Mouse (Mus musculus) heart, embryonic 14.5 days (tissue): ENCODE measurements at regions not wholly inside any gene's neighbourhood (a gene's known extent, or its start where the extent isn't known, plus 50 kb on each side); places are given as distances from the start of the nearest gene placed in this dataset.

Experiments
- ATAC-seq: fragments of 200-750 bp; cut with Nextera tagmentation; 2 replicates; pipeline ENCODE4 v1.8.0; 2017; ENCODE audit warnings: low read depth, moderate TSS enrichment; ENCODE audit not compliant: insufficient number of reproducible peaks, insufficient read depth, low FRiP score
- H3K27ac ChIP-seq, 2 experiments: fragments of 200-500 bp in 1 of 2; fragments of 300-500 bp in 1 of 2; sonication (generic) in 1 of 2; replicated peaks in 1 of 2; 2 replicates each; pipeline ENCODE4 v1.5.1; 2012 to 2014; ENCODE audit warnings: low read depth in 2 of 2, low read length in 2 of 2, control low read depth in 1 of 2, mild to moderate bottlenecking in 1 of 2, mixed read lengths in 1 of 2; ENCODE audit not compliant: control insufficient read depth in 1 of 2, insufficient read depth in 1 of 2
- H3K27me3 ChIP-seq: fragments of 300-500 bp; sonication (generic); 2 replicates; pipeline ENCODE4 v1.6.1; 2014; ENCODE audit warnings: mild to moderate bottlenecking, low read length, control low read depth; ENCODE audit not compliant: control insufficient read depth, insufficient read depth
- H3K36me3 ChIP-seq: fragments of 300-500 bp; sonication (generic); 2 replicates; pipeline ENCODE4 v1.6.1; 2014; ENCODE audit warnings: mild to moderate bottlenecking, control low read depth, low read length, mixed read lengths; ENCODE audit not compliant: control insufficient read depth, insufficient read depth
- H3K4me1 ChIP-seq, 2 experiments: fragments of 200-500 bp in 1 of 2; fragments of 300-500 bp in 1 of 2; sonication (generic) in 1 of 2; 2 replicates each; pipeline ENCODE4 v1.6.1; 2012 to 2014; ENCODE audit warnings: low read length in 2 of 2, control low read depth in 1 of 2, mixed read lengths in 1 of 2; ENCODE audit not compliant: control insufficient read depth in 2 of 2, insufficient read depth in 2 of 2
- H3K4me2 ChIP-seq: fragments of 300-500 bp; sonication (generic); 2 replicates; pipeline ENCODE4 v1.6.1; 2014; ENCODE audit warnings: mild to moderate bottlenecking, low read length
- H3K4me3 ChIP-seq, 2 experiments: fragments of 200-500 bp in 1 of 2; fragments of 300-500 bp in 1 of 2; sonication (generic) in 1 of 2; 2 replicates each; pipeline ENCODE4 v1.5.1; 2012 to 2014; ENCODE audit warnings: low read length in 2 of 2, mild to moderate bottlenecking in 2 of 2, control low read depth in 1 of 2, low read depth in 1 of 2, moderate library complexity in 1 of 2; ENCODE audit not compliant: control insufficient read depth in 1 of 2, insufficient read depth in 1 of 2
- H3K9ac ChIP-seq: fragments of 300-500 bp; sonication (generic); 2 replicates; pipeline ENCODE4 v1.6.1; 2014; ENCODE audit warnings: mild to moderate bottlenecking, low read length
- H3K9me3 ChIP-seq: fragments of 300-500 bp; sonication (generic); 2 replicates; pipeline ENCODE4 v1.6.1; 2016; ENCODE audit warnings: low read length, control low read depth; ENCODE audit not compliant: control insufficient read depth
- WGBS: fragments of 180-500 bp; shearing (Covaris S2); extraction: QIAGEN DNeasy Blood & Tissue Kit; methylation state at CpG from one replicate; pipeline ENCODE4 v1.1.7; 2014; 5-methylcytosine and 5-hydroxymethylcytosine counted together

- Histone ChIP-seq H3K4me3 (no peak overlapping the region), H3K27ac (no peak overlapping the region), H3K27me3 (no peaks in the 10 kb centered on the region), H3K9ac (no peak overlapping the region), H3K36me3 (no peaks in the 10 kb centered on the region), H3K4me1 (no peaks in the 10 kb centered on the region), H3K4me2 (no peak overlapping the region), H3K9me3 (no peaks in the 10 kb centered on the region)
- WGBS: 89% methylated on average over 5 of the region's 5 CpGs
- ATAC-seq: no peak
These were observed 97.7 kb upstream of the Nt5c1b start for GRCm38 (mm10) chr12:10272038-10272437.

DNA sequence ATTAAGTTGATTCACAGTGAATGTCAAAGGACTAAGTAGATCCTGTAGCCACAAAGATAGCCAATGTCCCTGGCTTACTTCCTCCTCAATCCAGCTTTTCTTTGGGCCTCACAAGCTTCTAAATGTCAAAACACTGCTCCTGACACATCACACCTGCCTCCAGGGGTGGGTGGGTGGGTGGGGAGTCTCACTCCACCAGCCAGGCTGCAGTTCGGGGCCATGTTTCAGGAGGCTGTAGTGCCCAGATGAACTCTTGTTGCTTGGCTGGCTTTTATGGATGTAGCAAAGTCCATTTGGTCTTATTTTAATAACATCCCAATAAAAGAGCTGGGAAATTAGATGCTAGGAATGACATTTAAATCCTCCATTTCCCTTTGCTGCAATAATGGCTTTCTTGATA, 94.5 kb upstream of the Nt5c1b start:
- Histone ChIP-seq H3K27me3 (no peaks in the 10 kb centered on the region), H3K4me1 (no peaks in the 10 kb centered on the region), H3K9ac (no peak overlapping the region), H3K27ac (no peak overlapping the region), H3K4me2 (no peak overlapping the region), H3K4me3 (no peak overlapping the region), H3K36me3 (no peaks in the 10 kb centered on the region), H3K9me3 (no peaks in the 10 kb centered on the region)
- 82% methylated on average over 1 of the region's 1 CpGs for WGBS
- no peak for ATAC-seq

DNA sequence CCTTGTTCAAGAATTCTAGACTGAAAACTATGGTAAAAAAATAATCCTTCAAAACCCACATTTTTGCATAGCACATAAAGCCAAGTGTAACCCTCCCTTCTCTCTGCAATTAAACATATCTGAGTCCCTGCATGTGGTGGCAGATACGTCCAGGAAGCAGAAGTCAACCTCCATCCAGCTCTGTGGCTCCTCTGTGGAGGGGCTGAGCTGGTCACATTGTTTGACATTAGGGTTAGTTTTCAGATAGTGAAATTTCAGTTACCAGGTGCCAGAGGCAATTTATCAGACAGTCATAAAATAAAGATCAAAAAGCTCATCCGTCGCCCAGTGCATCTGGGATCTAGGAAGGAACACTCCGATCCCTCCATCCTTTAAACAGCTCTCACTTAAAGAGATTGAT, 77.1 kb upstream of the Nt5c1b start:
- Histone ChIP-seq H3K9ac (no peak overlapping the region), H3K4me2 (no peak overlapping the region), H3K4me3 (no peak overlapping the region), H3K4me1 (no peaks in the 10 kb centered on the region), H3K27me3 (no peaks in the 10 kb centered on the region), H3K36me3 (no peaks in the 10 kb centered on the region), H3K27ac (no peak overlapping the region), H3K9me3 (no peaks in the 10 kb centered on the region)
- no peak for ATAC-seq
- 76% methylated on average over 4 of the region's 4 CpGs for WGBS

DNA sequence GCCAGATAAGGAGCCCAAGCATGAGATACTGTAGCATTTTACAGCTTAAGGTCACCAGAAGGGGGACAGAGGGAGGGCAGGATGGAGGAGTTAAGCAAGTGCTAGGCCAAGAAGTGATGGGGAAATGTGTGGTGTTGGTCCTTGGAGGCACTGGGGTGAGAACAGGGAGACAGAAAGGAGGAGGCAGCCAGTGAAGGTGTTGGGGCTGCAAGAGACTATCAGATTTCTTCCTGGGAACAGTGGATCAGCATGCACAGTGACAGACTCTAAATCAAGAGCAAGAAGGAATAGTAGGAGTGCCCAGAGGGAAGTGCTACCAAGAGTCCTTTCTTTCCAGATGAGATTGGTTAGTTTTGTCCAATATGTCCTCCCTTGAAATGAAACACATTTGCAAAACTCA, 63.8 kb upstream of the Nt5c1b start:
- Histone ChIP-seq H3K4me3 (no peak overlapping the region), H3K9ac (no peak overlapping the region), H3K27ac (no peak overlapping the region), H3K27me3 (no peaks in the 10 kb centered on the region), H3K4me1 (no peaks in the 10 kb centered on the region), H3K36me3 (no peaks in the 10 kb centered on the region), H3K4me2 (no peak overlapping the region), H3K9me3 (no peaks in the 10 kb centered on the region)
- ATAC-seq: no peak
